Mouse (Mus musculus) liver, embryonic 14.5 days (tissue): ENCODE measurements around the gene Chst8. TPM values are rescaled to one million over a fixed set of nuclear protein-coding genes. Genes with fewer than 3 reads are reported as not detected.

Experiments
- ATAC-seq: fragments of 200-750 bp; cut with Nextera tagmentation; 2 replicates; pipeline ENCODE4 v1.8.0; 2017; ENCODE audit warnings: moderate number of reproducible peaks, mild to moderate bottlenecking, moderate library complexity; ENCODE audit not compliant: insufficient read depth
- DNase-seq, 3 experiments: peaks; one replicate each; pipeline ENCODE4 v3.0.0-alpha.2; 2012 to 2013; ENCODE audit warnings: low read depth in 3 of 3, low spot score in 3 of 3
- H3K27ac ChIP-seq: fragments of 300-500 bp; sonication (generic); 2 replicates; pipeline ENCODE4 v1.5.1; 2014; ENCODE audit warnings: moderate library complexity, mild to moderate bottlenecking, control low read depth, inconsistent platforms
- H3K27me3 ChIP-seq: fragments of 300-500 bp; sonication (generic); 2 replicates; pipeline ENCODE4 v1.6.1; 2014; ENCODE audit warnings: mild to moderate bottlenecking, low read length, moderate library complexity; ENCODE audit not compliant: control insufficient read depth, insufficient read depth
- H3K36me3 ChIP-seq: fragments of 300-500 bp; sonication (generic); replicated peaks from 2 replicates; pipeline ENCODE4 v1.6.1; 2014; ENCODE audit warnings: low read depth; ENCODE audit not compliant: control insufficient read depth, insufficient read depth
- H3K4me1 ChIP-seq, 2 experiments: fragments of 200-500 bp in 1 of 2; fragments of 300-500 bp in 1 of 2; sonication (generic) in 1 of 2; replicated peaks; 2 replicates each; pipeline ENCODE4 v1.6.1; 2012 to 2014; ENCODE audit warnings: antibody characterized with exemption in 1 of 2, inconsistent platforms in 1 of 2, low read length in 1 of 2; ENCODE audit not compliant: control insufficient read depth in 2 of 2, insufficient read depth in 2 of 2
- H3K4me2 ChIP-seq: fragments of 300-500 bp; sonication (generic); 2 replicates; pipeline ENCODE4 v1.6.1; 2014; ENCODE audit warnings: low read depth, mild to moderate bottlenecking, control low read depth, moderate library complexity
- H3K4me3 ChIP-seq, 2 experiments: fragments of 200-500 bp in 1 of 2; fragments of 300-500 bp in 1 of 2; sonication (generic) in 1 of 2; 2 replicates each; pipeline ENCODE4 v1.5.1; 2012 to 2014; ENCODE audit warnings: low read depth in 2 of 2, low read length in 2 of 2, mild to moderate bottlenecking in 2 of 2, control low read depth in 1 of 2, inconsistent platforms in 1 of 2, moderate library complexity in 1 of 2; ENCODE audit not compliant: insufficient read depth in 1 of 2
- H3K9ac ChIP-seq: fragments of 300-500 bp; sonication (generic); replicated peaks from 2 replicates; pipeline ENCODE4 v1.6.1; 2014; ENCODE audit warnings: mild to moderate bottlenecking, control low read depth, moderate library complexity
- H3K9me3 ChIP-seq: fragments of 300-500 bp; sonication (generic); 2 replicates; pipeline ENCODE4 v1.6.1; 2016; ENCODE audit warnings: low read length, mixed read lengths; ENCODE audit not compliant: control insufficient read depth
- CTCF ChIP-seq: IDR thresholded peaks from 2 replicates; pipeline ENCODE4 v1.5.1; 2016; ENCODE audit warnings: antibody characterized with exemption, low read depth, control low read depth
- EP300 ChIP-seq: IDR thresholded peaks from 2 replicates; pipeline ENCODE4 v1.6.1; 2016; ENCODE audit warnings: antibody characterized with exemption, low read depth
- WGBS: fragments of 180-500 bp; shearing (Covaris S2); extraction: QIAGEN DNeasy Blood & Tissue Kit; methylation state at CpG from one replicate; pipeline ENCODE4 v1.1.7; 2014; ENCODE audit not compliant: insufficient replicate concordance; 5-methylcytosine and 5-hydroxymethylcytosine counted together
- polyA plus RNA-seq, 2 experiments: library from polyadenylated mRNA; depleted of rRNA in 1 of 2; stranded (reverse) in 1 of 2; unstranded in 1 of 2; fragments of >200 nt; fragmentation: Nextera tagmentation in 1 of 2; extraction: Ambion mirVana in 1 of 2; gene quantifications; 2 replicates each; pipeline versions ENCODE4 v1.2.1 to v1.2.3; 2012 to 2014

Gene Chst8
- polyA plus RNA-seq, 2 experiments = 0.25 to 0.37 TPM

- Histone ChIP-seq H3K36me3 (no peaks in the 10 kb centered on the region), H3K9ac (no peak overlapping the region), H3K27me3 (peaks cover 38% of the 10 kb centered on the region), H3K4me2 (peak overlapping the region; percentile 53), H3K4me1 (no peaks in the 10 kb centered on the region), H3K27ac (no peak overlapping the region), H3K9me3 (no peaks in the 10 kb centered on the region), H3K4me3 (peak overlapping the region; percentile 2 to 52; a peak in 3 of 4 replicates)
- TF ChIP-seq EP300 = no peak
- TF ChIP-seq CTCF = no peak
- no peak for ATAC-seq
- 2% methylated on average over 48 of the region's 48 CpGs for WGBS
- no peak for DNase-seq
Observed at GRCm38 (mm10) chr7:34652751-34653502, 159.6 kb downstream of the Chst8 start.

- 41% methylated on average over 2 of the region's 2 CpGs for WGBS
- DNase-seq = no peak
- no peak overlapping the region for H3K9ac ChIP-seq
- H3K27me3 ChIP-seq = peaks cover 38% of the 10 kb centered on the region
- no peak overlapping the region for H3K4me2 ChIP-seq
- H3K9me3 ChIP-seq = no peaks in the 10 kb centered on the region
- no peaks in the 10 kb centered on the region for H3K36me3 ChIP-seq
- no peak for ATAC-seq
- no peaks in the 10 kb centered on the region for H3K4me1 ChIP-seq
- TF ChIP-seq CTCF (no peak), EP300 (no peak)
- H3K4me3 ChIP-seq = no peak overlapping the region
- no peak overlapping the region for H3K27ac ChIP-seq
Observed at GRCm38 (mm10) chr7:34651381-34651780, 161.1 kb downstream of the Chst8 start.

GRCm38 (mm10) chr7:34647052-34647451 lies 165.5 kb downstream of the Chst8 start:
- no peak overlapping the region for H3K27ac ChIP-seq
- no peaks in the 10 kb centered on the region for H3K36me3 ChIP-seq
- no peak for TF ChIP-seq CTCF
- TF ChIP-seq EP300 = no peak
- H3K9me3 ChIP-seq = no peaks in the 10 kb centered on the region
- no peak for DNase-seq
- H3K4me3 ChIP-seq = no peak overlapping the region
- H3K9ac ChIP-seq = no peak overlapping the region
- no peak for ATAC-seq
- H3K27me3 ChIP-seq = no peaks in the 10 kb centered on the region; the same call in 1 of the 2 replicates
- H3K4me2 ChIP-seq = no peak overlapping the region
- 61% methylated on average over 9 of the region's 9 CpGs for WGBS
- H3K4me1 ChIP-seq = no peaks in the 10 kb centered on the region

GRCm38 (mm10) chr7:34646144-34646795 lies 166.2 kb downstream of the Chst8 start:
- Histone ChIP-seq H3K9ac (no peak overlapping the region), H3K4me2 (no peak overlapping the region), H3K27me3 (no peaks in the 10 kb centered on the region), H3K27ac (no peak overlapping the region), H3K4me3 (no peak overlapping the region), H3K9me3 (no peaks in the 10 kb centered on the region), H3K4me1 (no peaks in the 10 kb centered on the region), H3K36me3 (no peaks in the 10 kb centered on the region)
- WGBS = 66% methylated on average over 12 of the region's 12 CpGs
- ATAC-seq (no peak), DNase-seq (no peak)
- no peak for TF ChIP-seq CTCF
- no peak for TF ChIP-seq EP300

- Histone ChIP-seq H3K27ac (no peak overlapping the region), H3K4me2 (no peak overlapping the region), H3K4me1 (no peaks in the 10 kb centered on the region), H3K36me3 (no peaks in the 10 kb centered on the region), H3K4me3 (no peak overlapping the region), H3K9me3 (no peaks in the 10 kb centered on the region), H3K27me3 (no peaks in the 10 kb centered on the region), H3K9ac (no peak overlapping the region)
- ATAC-seq (no peak), DNase-seq (no peak)
- TF ChIP-seq EP300 = no peak
- TF ChIP-seq CTCF = no peak
- 68% methylated on average over 2 of the region's 2 CpGs for WGBS
Observed at GRCm38 (mm10) chr7:34645623-34646022, 166.9 kb downstream of the Chst8 start.
